Mouse (Mus musculus) urinary bladder, postnatal 25 days (tissue): Measurements from ENCODE around the gene Rps23.
"Not testable (repeated sequence)": the region's sequence is repeated elsewhere in the genome, so short reads cannot be mapped to it uniquely, and the experiment has no call there.

ENCODE experiments used
- DNase-seq: peaks from one replicate; pipeline ENCODE4 v3.0.0; 2022; ENCODE audit warnings: low spot score

The Rps23 gene

GRCm38 (mm10) chr13:90922751-90923612, at the start of gene Rps23:
Gene Rps23 (plus strand): TSS chr13:90922958.
- peak; percentile 88 for DNase-seq

DNA sequence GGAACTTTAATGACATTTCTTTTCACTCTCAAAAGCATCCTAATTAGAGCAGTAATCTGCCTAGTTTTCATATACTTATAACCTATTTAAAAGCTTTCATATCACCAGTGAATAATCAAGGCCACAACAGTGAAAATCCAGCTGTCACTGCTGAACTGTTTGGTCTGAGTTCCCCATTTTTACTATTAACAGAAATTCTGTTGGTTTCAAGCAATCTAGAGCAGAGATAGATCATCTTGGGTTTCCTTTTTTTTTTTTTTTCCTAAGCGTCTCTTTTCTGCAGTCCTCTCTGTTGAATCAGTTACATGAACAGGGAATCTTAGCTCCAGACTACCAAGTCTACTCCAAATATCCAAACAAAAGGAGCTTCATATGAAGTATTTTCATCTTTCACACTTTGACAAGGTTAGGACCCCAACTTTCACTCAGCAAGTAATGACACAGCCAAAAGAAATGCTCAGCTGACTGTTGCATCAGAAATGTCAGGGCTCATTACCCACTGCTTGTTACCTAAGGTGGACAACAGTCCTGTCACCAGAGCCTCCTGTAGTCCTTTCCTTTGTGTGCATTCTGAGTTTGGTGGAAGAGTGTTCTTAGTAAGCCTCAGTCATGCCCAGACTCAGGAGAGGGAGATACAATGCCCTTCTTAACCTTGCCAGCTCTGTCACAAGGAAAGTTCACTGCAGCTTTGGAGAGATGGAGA, 40.9 kb upstream of the Rps23 start:
- no peak for DNase-seq

GRCm38 (mm10) chr13:90885856-90886532, 36.8 kb upstream of the Rps23 start:
- no peak for DNase-seq

DNA sequence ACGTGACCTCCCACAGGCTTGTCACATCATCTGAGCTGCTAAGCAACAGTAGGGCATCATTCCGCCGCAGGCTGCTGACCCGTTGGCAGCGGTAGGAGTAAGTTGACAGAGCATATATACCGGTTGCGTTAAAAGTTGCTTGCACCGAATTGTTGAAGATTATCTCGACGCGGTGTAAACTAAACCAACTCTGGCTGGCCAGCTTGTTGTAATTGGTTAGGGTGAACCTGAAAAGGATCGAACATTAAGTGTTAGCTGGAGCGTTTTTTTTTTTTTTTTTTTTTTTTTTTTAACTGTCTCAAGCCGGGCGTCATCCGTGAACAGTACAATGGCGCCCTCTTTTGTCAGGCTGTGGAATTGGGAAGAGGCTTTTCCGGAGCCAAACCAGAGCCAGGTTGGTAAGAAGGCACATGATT, 36.2 kb upstream of the Rps23 start:
- peak; percentile 68 for DNase-seq

- no peak for DNase-seq
Observed at GRCm38 (mm10) chr13:90890111-90890510, 32.6 kb upstream of the Rps23 start.

DNA sequence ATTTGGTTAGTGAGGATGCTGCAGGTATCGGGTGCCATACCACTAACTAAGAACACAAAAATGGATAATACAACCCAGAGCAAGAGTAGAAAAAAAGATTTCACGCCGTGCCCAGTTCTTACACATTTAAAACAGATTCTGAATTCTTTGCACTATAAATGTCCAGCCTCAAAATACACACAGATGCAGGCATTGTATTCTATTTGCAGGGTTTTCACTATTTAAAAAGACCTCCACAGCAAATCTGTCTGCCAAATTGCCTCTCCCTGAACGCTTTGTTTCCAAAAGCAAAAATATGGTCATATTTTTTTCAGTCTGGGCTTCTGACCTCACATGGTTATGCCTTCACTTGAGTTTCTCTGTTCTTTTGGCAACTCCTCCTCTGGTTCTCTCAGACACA, 27.9 kb upstream of the Rps23 start:
- no peak for DNase-seq

DNA sequence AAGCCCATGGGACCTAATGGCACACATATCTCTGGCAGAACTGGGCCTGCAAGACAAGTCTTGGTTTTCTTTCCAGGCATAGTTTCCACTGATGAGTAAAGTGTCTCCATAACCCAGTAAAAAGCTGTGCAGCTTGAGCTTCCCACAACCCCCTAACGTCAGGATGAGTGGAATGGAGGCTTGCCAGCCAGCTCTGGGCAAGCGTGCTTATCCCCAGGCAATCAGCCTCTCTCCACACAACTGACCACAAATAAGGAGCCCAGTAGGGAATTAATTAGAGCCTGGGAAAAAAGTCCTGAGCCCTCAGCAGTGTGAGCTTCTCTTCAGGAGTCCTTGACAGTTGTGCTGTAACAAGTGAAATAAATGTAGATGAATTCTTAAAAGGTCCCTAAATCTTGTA, 26.7 kb upstream of the Rps23 start:
- no peak for DNase-seq

GRCm38 (mm10) chr13:90896821-90897220, 25.9 kb upstream of the Rps23 start:
- DNase-seq: no peak

DNA sequence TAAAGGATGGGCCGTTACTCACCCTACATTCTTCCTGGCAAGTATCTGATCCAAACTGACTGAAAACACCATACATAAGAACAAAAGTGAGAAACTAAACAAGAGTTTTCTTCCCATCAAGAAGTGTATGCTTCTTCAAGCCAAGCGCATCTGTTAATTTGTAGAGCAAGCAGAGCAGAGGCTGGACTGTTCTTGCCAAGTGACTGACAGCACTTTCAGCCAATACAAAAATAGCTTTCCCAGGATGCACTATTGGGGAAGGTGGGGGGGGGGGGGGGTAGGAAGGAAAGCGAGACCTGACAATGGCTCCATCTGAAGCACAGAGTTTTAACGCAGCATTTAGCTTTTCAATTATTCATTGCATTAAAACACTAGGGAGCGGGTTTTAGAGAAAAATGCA, 17.6 kb upstream of the Rps23 start, which contains the start of gene Atp6ap1l:
Gene Atp6ap1l, minus strand, starts transcription at position 180 of the 400 bp plus-strand sequence.
- no peak for DNase-seq

DNA sequence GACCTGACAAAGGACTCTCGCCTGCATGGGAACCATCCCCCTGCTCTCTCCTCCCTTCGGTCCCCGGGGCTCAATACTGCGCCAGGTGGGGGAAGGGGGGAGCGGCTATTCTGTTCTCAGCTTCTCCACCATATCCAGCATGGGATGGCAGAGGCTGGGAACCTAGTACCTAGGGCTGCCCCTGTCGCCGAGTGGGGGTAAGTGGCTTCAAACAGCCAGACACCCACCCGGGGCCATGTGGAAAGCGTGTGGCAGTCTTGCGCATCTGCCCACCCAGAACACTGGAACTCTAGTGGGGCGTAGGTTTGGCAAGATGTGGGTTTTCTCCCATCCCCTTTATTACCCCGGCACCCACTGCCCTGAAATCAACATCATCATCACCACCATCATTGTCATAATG, 15.4 kb upstream of the Rps23 start:
- no peak for DNase-seq

- no peak for DNase-seq
Observed at GRCm38 (mm10) chr13:90912760-90913674, 9.7 kb upstream of the Rps23 start.

- no peak for DNase-seq
Observed at GRCm38 (mm10) chr13:90913675-90914192, 9.0 kb upstream of the Rps23 start.

GRCm38 (mm10) chr13:90914721-90915120, 8.0 kb upstream of the Rps23 start:
- no peak for DNase-seq

GRCm38 (mm10) chr13:90923617-90924016, 859 bp downstream of the Rps23 start:
- DNase-seq: not testable (repeated sequence)

DNA sequence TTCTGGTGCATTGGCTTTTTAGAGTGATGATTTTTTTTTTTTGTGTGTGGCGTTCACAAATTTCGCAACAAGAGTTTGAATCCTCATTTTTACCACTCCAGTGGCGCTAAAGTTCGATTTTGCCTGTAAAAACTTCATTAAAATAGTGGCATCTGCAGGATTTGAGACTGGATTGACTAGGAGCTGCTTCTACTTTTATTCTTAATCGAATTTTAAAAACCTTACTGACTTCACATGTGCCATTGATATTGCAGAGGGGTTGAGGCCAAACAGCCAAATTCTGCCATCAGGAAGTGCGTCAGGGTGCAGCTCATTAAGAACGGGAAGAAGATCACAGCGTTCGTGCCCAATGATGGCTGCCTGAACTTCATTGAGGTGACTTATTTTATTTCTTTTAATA, 1.3 kb downstream of the Rps23 start:
- DNase-seq: no peak

DNA sequence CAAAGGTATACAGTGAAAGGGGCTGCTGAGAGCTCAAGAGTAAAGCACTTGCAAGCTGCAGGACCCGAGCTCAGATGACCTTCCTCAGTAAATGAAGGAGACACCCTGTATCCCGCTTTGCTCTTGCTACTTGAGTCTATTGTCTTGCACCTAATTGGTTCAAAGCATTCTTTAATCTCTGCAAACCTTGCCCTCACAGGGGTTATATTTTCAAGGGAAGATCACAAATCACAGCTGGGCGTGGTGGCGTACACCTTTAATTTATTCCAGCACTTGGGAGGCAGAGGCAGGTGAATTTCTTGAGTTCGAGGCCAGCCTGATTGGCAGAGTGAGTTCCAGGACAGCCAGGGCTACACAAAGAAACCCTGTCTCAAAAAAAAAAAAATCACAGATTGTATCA, 2.4 kb downstream of the Rps23 start:
- no peak for DNase-seq

- no peak for DNase-seq
Observed at GRCm38 (mm10) chr13:90926125-90926765, 3.5 kb downstream of the Rps23 start.

DNA sequence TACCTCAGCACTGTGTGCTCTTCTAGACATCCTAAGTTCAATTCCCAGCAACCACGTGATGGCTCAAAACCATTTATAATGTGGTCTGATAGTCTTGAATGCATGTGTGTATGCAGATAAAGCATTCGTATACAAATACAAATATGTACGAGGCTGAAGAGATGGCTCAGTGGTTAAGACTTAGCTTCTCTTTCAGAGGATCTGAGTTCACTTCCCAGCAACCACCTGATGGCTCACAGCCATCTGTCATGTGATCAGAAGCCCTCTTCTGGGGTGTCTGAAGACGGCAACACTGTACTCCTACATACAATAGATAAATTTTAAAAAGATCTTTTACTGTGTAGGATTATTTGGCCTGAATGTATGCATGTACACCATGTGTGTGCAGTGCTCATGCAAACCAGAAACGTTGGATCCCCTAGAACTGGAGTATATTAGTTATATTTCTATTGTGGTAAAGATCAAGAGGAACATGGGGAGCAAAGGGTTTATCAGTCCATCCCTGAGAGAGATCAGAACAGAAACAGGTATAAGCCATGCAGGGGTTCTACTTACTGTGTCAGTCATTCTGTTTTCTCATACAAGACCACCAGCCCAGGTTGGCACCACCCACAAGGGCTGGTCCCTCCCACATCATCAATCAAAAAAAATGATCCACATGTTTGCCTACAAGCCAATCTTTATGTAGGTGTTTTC, 4.3 kb downstream of the Rps23 start:
- DNase-seq: no peak

DNA sequence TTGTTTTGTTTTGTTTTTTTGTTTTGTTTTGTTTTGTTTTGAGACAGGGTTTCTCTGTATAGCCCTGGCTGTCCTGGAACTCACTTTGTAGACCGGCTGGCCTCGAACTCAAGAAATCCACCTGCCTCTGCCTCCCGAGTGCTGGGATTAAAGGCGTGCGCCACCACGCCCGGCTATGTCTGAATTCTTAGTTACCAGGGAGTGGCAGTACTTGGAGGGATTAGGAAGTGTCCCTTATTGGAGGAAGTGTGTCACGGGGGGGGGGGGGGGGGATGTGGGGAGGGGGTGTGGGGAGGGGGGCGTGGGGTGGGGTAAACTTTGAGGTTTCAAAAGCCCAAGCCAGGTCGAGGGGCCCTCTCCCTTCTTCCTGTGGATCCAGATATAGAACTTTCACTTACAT, 5.5 kb downstream of the Rps23 start:
- not testable (repeated sequence) for DNase-seq

GRCm38 (mm10) chr13:90929847-90930246, 7.1 kb downstream of the Rps23 start:
- DNase-seq: peak; percentile 62
